In the genomic region with DNA sequence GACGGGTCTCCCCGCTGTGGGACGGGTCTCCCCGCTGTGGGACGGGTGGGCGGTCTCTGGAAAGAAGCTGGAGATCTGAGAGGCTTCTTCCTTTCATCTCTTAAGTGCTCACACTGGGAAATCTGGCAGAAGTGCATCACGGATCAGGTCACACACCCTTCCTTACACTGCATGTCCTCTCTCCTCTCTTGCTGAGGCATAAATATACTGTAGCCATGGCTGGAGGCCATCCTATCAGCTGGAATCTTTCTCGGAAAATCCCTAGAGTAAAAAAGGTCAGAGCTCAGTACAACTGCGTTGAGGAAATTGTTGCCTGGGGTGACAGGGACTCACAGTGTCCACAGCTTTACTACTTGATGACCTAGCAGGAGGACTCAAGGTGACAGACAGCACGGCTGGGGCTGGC, we compare ENCODE assay signal across 9 mouse cellular contexts. TPM values are rescaled to one million over a fixed set of nuclear protein-coding genes. Genes with fewer than 3 reads are reported as not detected.
A peak's percentile ranks its signal among the peaks of the same experiment; 100 is the strongest.
DNase-seq lines count a peak whose midpoint lies in the region; ATAC-seq lines count a peak whose summit lies in the region.
"Had no signal": no experiment of that assay in that cellular context is flagged by ENCODE, and none has a peak within 500 bp of the region (broad histone marks: within the 10 kb centered on the region; RNA-seq: fewer than 3 reads in every experiment).

No protein-coding gene starts in this region.

- peak overlapping the region; percentile 70 for H3K27ac ChIP-seq in heart, embryonic 12.5 days (ENCODE audit: poor library complexity, severe bottlenecking)

- peak; percentile 94 for DNase-seq in heart, adult 11 months
- no peak for DNase-seq in heart, postnatal 25 days (ENCODE audit: low spot score)
- peak; percentile 38 for DNase-seq in adipocyte (ENCODE audit: low spot score)
- peak; percentile 67 for DNase-seq in kidney, postnatal 10 days
- DNase-seq in urinary bladder, postnatal 36 days (ENCODE audit: low spot score in 2 of 2), result no peak
- DNase-seq in thymus, adult 18-20 months, result no peak
- DNase-seq: thymus, postnatal 14 days had no signal

- 33% methylated on average over 10 of the region's 10 CpGs for WGBS in heart, embryonic 12.5 days

- H3K9ac ChIP-seq in heart, embryonic 12.5 days, result no peak overlapping the region

- no peak overlapping the region for H3K4me3 ChIP-seq in heart, embryonic 12.5 days

- intact Hi-C loops in heart, postnatal 25 days (cut with DNase I), result no loop called here

- H3K4me1 ChIP-seq in heart, embryonic 12.5 days (replicated peaks), result peaks cover 53% of the 10 kb centered on the region

- H3K27me3 ChIP-seq in heart, embryonic 12.5 days (replicated peaks), result no peaks in the 10 kb centered on the region

- H3K36me3 ChIP-seq in heart, embryonic 12.5 days, result 0 out of 2 replicates have a peak, but pooled peaks cover 4% of the 10 kb centered on the region

- peak; percentile 41; the same call in 1 of the 2 replicates for ATAC-seq in heart, embryonic 12.5 days (ENCODE audit: insufficient number of reproducible peaks, low FRiP score)
- ATAC-seq in cerebellum, adult (ENCODE audit: insufficient number of reproducible peaks, low FRiP score, low TSS enrichment), result no peak

- H3K9me3 ChIP-seq in heart, embryonic 12.5 days (replicated peaks), result no peaks in the 10 kb centered on the region; the same call in 1 of the 2 replicates

- peak overlapping the region; percentile 33 for H3K4me2 ChIP-seq in heart, embryonic 12.5 days

RNA-seq across cellular contexts. Expression of gene Oaz2, which starts 53.4 kb away (rescaled TPM):
- total RNA-seq in heart, postnatal 25 days (2021), result 100 to 1,000 TPM; 249 to 259 TPM
- polyA plus RNA-seq in heart, embryonic 12.5 days (2016; fragmentation: Nextera tagmentation; extraction: Ambion mirVana), result 239 and 245 TPM in 2 replicates

Comparison
In these comparisons a context has a peak if more than half of its experiments do, and no peak if none do; other contexts are left out.
1. DNase-seq: peak in heart, adult 11 months (single experiment), adipocyte (single experiment) and kidney, postnatal 10 days (single experiment); none in heart, postnatal 25 days (single experiment), urinary bladder, postnatal 36 days (0 of 2) and thymus, adult 18-20 months (0 of 2).